Mouse (Mus musculus) hindlimb bud, embryonic 11.5 days (tissue): ENCODE results near the gene Hnrnpk.
"Not testable (repeated sequence)": the region's sequence is repeated elsewhere in the genome, so short reads cannot be mapped to it uniquely, and the experiment has no call there.

Experiments used
- DNase-seq: peaks from one replicate; pipeline ENCODE4 v3.0.0-alpha.2; 2012; ENCODE audit warnings: low read depth, low spot score; ENCODE audit errors: extremely low spot score

Hnrnpk gene

GRCm38 (mm10) chr13:58403243-58403642 lies at the start of gene Hnrnpk:
Gene Hnrnpk (minus strand): TSS chr13:58403343.
- not testable (repeated sequence) for DNase-seq

GRCm38 (mm10) chr13:58452246-58452645 lies 49.1 kb upstream of the Hnrnpk start:
- DNase-seq = no peak

GRCm38 (mm10) chr13:58450459-58451182 lies 47.5 kb upstream of the Hnrnpk start:
- DNase-seq = no peak

GRCm38 (mm10) chr13:58446541-58446940 lies 43.4 kb upstream of the Hnrnpk start:
- no peak for DNase-seq

- DNase-seq = no peak
Observed at GRCm38 (mm10) chr13:58443787-58444186, 40.6 kb upstream of the Hnrnpk start.

GRCm38 (mm10) chr13:58443326-58443725 lies 40.2 kb upstream of the Hnrnpk start:
- no peak for DNase-seq

- no peak for DNase-seq
Observed at GRCm38 (mm10) chr13:58439716-58440115, 36.6 kb upstream of the Hnrnpk start.

- DNase-seq = no peak
Observed at GRCm38 (mm10) chr13:58423061-58423660, 20.0 kb upstream of the Hnrnpk start.

GRCm38 (mm10) chr13:58422242-58422641 lies 19.1 kb upstream of the Hnrnpk start:
- DNase-seq = no peak

- DNase-seq = no peak
Observed at GRCm38 (mm10) chr13:58421026-58421425, 17.9 kb upstream of the Hnrnpk start.

- no peak for DNase-seq
Observed at GRCm38 (mm10) chr13:58419266-58419665, 16.1 kb upstream of the Hnrnpk start.

GRCm38 (mm10) chr13:58418656-58419055 lies 15.5 kb upstream of the Hnrnpk start:
- no peak for DNase-seq

GRCm38 (mm10) chr13:58415838-58416237 lies 12.7 kb upstream of the Hnrnpk start:
- DNase-seq = no peak

GRCm38 (mm10) chr13:58415374-58415773 lies 12.2 kb upstream of the Hnrnpk start:
- DNase-seq = no peak

- no peak for DNase-seq
Observed at GRCm38 (mm10) chr13:58411073-58411472, 7.9 kb upstream of the Hnrnpk start.

GRCm38 (mm10) chr13:58402744-58403110 lies 416 bp downstream of the Hnrnpk start:
- DNase-seq = no peak

GRCm38 (mm10) chr13:58402003-58402743 lies 970 bp downstream of the Hnrnpk start, which contains the start of gene Rmi1:
Gene Rmi1 (plus strand): TSS chr13:58402248.
- peak; percentile 99 for DNase-seq

GRCm38 (mm10) chr13:58401135-58402002 lies 1.8 kb downstream of the Hnrnpk start:
- DNase-seq = no peak

GRCm38 (mm10) chr13:58400576-58400975 lies 2.6 kb downstream of the Hnrnpk start:
- no peak for DNase-seq

- DNase-seq = no peak
Observed at GRCm38 (mm10) chr13:58397651-58398050, 5.5 kb downstream of the Hnrnpk start.

- not testable (repeated sequence) for DNase-seq
Observed at GRCm38 (mm10) chr13:58394392-58394791, 8.8 kb downstream of the Hnrnpk start.
